Mouse (Mus musculus): ENCODE results near the gene Smr2. TPM values are rescaled to one million over a fixed set of nuclear protein-coding genes. Genes with fewer than 3 reads are reported as not detected.
"Not testable (repeated sequence)": the region's sequence is repeated elsewhere in the genome, so short reads cannot be mapped to it uniquely, and the experiment has no call there.

Smr2 gene
- not detected for total RNA-seq (2021)
- long read RNA-seq, experiment 1: 0 reads
- long read RNA-seq, experiment 2: 0 reads

GRCm38 (mm10) chr5:88086256-88086655 lies at the start of gene Smr2:
Gene Smr2, plus strand, starts transcription at chr5:88086556.
- not testable (repeated sequence) for DNase-seq (ENCODE audit: low spot score in 2 of 2)

GRCm38 (mm10) chr5:88111430-88111829 lies 25.1 kb downstream of the Smr2 start, which contains the start of gene Gm11116:
Gene Gm11116, minus strand, starts transcription at chr5:88111530.
- no peak for DNase-seq (ENCODE audit: low spot score in 2 of 2)

- no peak for DNase-seq (ENCODE audit: low spot score in 2 of 2)
These were observed 67.6 kb downstream of the Smr2 start, which contains the start of gene Gm11115 for GRCm38 (mm10) chr5:88153999-88154398. Gene Gm11115, minus strand, starts transcription at chr5:88154099.

Other genes starting within 250 kb of the Smr2 start
- not detected for gene Odam, start 201.5 kb upstream of the Smr2 start, total RNA-seq (2021)
- gene Csn3, start 161.0 kb upstream of the Smr2 start, total RNA-seq (2021): not detected
- not detected for gene 2310003L06Rik, start 117.1 kb upstream of the Smr2 start, total RNA-seq (2021)
- gene Gm28434, start 117.0 kb upstream of the Smr2 start, total RNA-seq (2021): not detected
- gene Cabs1, start 107.1 kb upstream of the Smr2 start, total RNA-seq (2021): not detected
- gene Smr3a, start 84.0 kb upstream of the Smr2 start, total RNA-seq (2021): not detected
- not detected for gene Gm11116, start 25.0 kb downstream of the Smr2 start, total RNA-seq (2021)
- gene Gm11115, start 67.5 kb downstream of the Smr2 start, total RNA-seq (2021): not detected
- not detected for gene Gm7714, start 182.4 kb downstream of the Smr2 start, total RNA-seq (2021)
- not detected for gene Prol1, start 230.8 kb downstream of the Smr2 start, total RNA-seq (2021)

Data from layer of hippocampus, postnatal 14 days (tissue).